Mouse (Mus musculus): ENCODE data around the gene Tmem169. TPM values are rescaled to one million over a fixed set of nuclear protein-coding genes. Genes with fewer than 3 reads are reported as not detected.

Gene Tmem169
- polyA plus RNA-seq, 1 experiment = 27.8 TPM

GRCm38 (mm10) chr1:72338341-72338740 lies 54.2 kb downstream of the Tmem169 start:
- TF ChIP-seq CTCF (IDR thresholded peaks at IDR 0.05; ENCODE audit: borderline replicate concordance, extremely low read depth, insufficient read depth, insufficient read length) (no peak), POLR2A (IDR thresholded peaks at IDR 0.05; ENCODE audit: borderline replicate concordance, extremely low read depth, insufficient read depth, insufficient read length, poor library complexity, severe bottlenecking) (no peak)
- DNase-seq (ENCODE audit: low read depth) = no peak

- TF ChIP-seq POLR2A (IDR thresholded peaks at IDR 0.05; ENCODE audit: borderline replicate concordance, extremely low read depth, insufficient read depth, insufficient read length, poor library complexity, severe bottlenecking) (no peak), CTCF (IDR thresholded peaks at IDR 0.05; ENCODE audit: borderline replicate concordance, extremely low read depth, insufficient read depth, insufficient read length) (no peak)
- peak; percentile 5 for DNase-seq (ENCODE audit: low read depth)
Measured at GRCm38 (mm10) chr1:72347873-72348272, 63.7 kb downstream of the Tmem169 start.

Other genes with a start within 250 kb of the Tmem169 start
- 0.61 and 0.79 TPM in 2 replicates for gene Mreg, start 72.1 kb upstream of the Tmem169 start, polyA plus RNA-seq (2012; rRNA removed)
- gene Pecr, start 55 bp upstream of the Tmem169 start, polyA plus RNA-seq (2012; rRNA removed) = 4.5 and 5.0 TPM in 2 replicates
- gene Xrcc5, start 23.1 kb downstream of the Tmem169 start, polyA plus RNA-seq (2012; rRNA removed) = 11.0 and 11.4 TPM in 2 replicates

Data from brain, embryonic 14.5 days (tissue).